Mouse (Mus musculus): Measurements from ENCODE around the gene St3gal6. TPM values are rescaled to one million over a fixed set of nuclear protein-coding genes. Genes with fewer than 3 reads are reported as not detected.
"Not testable (repeated sequence)": the region's sequence is repeated elsewhere in the genome, so short reads cannot be mapped to it uniquely, and the experiment has no call there.

St3gal6 gene
- total RNA-seq, 2 experiments from 2014 or later, result 22.4 to 25.8 TPM

GRCm38 (mm10) chr16:58479898-58480448, 44.1 kb downstream of the St3gal6 start:
- DNase-seq (ENCODE audit: low spot score in 2 of 2), result no peak

GRCm38 (mm10) chr16:58476363-58476762, 47.7 kb downstream of the St3gal6 start:
- DNase-seq (ENCODE audit: low spot score in 2 of 2), result no peak

- DNase-seq (ENCODE audit: low spot score in 2 of 2), result no peak
Measured at GRCm38 (mm10) chr16:58475544-58476154, 48.4 kb downstream of the St3gal6 start.

DNA sequence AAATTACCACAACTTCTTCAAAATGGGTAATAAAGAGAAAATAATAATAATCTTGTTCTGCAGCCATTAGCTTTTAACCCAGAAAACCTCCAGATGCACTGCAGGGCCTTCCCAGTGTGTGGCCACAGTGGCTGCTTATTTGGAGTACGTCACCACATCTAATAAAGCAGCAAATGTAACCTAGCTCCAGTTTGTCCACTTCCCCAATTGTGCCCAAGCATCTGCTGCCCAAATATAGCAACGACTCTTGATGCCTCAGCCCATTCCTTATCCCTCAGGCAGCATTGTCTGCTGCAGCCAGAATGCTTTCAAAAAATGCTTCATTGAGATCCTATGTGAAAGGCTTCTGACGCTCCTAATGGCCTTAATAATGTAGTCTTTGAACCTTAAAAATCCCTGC, 49.2 kb downstream of the St3gal6 start:
- DNase-seq (ENCODE audit: low spot score in 2 of 2), result no peak

GRCm38 (mm10) chr16:58470841-58471240, 53.2 kb downstream of the St3gal6 start:
- no peak for DNase-seq (ENCODE audit: low spot score in 2 of 2)

- DNase-seq (ENCODE audit: low spot score in 2 of 2), result no peak
Measured at GRCm38 (mm10) chr16:58470061-58470460, 54.0 kb downstream of the St3gal6 start.

DNA sequence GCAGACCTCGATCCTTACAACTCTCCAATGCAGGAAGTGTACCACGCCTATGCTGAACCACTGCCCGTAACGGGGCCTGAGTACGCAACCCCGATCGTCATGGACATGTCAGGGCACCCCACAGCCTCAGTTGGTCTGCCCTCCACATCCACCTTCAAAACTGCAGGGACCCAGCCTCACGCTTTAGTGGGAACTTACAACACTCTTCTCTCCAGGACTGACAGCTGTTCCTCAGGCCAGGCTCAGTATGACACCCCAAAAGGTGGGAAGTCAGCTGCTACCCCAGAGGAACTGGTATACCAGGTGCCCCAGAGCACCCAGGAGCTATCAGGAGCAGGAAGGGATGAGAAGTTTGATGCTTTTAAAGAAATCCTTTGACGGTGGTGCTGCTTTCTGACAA, 58.6 kb downstream of the St3gal6 start:
- DNase-seq (ENCODE audit: low spot score in 2 of 2), result no peak

DNA sequence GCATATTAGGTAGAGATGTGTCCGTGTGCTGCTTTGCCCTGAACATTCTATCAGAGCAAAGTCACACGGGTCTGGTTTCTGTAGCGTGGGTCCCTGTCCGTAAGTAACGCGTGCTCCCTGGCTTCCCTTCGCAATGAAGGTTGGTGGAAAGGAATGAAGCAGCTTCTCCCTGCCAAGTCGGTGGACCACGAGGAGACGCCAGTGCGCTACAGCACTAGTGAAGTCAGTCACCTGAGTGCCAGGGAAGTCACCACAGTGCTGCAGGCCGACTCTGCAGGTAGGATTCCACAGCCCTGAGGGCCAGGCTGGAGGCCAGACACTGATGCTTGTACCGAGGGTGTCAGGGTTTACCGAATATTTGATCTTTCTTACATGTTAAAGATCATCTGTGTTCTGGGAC, 60.0 kb downstream of the St3gal6 start:
- no peak for DNase-seq (ENCODE audit: low spot score in 2 of 2)

DNA sequence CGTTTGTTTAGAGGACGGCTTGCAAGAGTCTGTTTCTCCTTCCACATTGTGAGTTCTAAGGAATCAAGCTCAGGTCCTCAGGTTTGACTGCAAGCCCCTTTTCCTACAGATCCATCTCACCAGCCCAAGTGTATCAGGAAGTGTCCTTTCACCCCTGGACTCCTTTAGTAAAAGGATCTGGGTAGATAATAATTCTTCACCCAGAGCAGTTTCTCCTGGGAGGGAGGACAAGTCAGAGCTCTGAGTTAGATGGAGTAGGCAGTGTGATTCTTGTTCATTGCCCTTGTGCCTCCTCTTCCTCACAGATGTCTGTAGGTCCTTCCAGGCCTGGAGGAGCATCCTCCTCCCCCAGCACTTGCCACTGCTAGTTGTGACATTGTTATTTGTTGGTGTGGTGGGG, 61.5 kb downstream of the St3gal6 start:
- DNase-seq (ENCODE audit: low spot score in 2 of 2), result no peak

DNA sequence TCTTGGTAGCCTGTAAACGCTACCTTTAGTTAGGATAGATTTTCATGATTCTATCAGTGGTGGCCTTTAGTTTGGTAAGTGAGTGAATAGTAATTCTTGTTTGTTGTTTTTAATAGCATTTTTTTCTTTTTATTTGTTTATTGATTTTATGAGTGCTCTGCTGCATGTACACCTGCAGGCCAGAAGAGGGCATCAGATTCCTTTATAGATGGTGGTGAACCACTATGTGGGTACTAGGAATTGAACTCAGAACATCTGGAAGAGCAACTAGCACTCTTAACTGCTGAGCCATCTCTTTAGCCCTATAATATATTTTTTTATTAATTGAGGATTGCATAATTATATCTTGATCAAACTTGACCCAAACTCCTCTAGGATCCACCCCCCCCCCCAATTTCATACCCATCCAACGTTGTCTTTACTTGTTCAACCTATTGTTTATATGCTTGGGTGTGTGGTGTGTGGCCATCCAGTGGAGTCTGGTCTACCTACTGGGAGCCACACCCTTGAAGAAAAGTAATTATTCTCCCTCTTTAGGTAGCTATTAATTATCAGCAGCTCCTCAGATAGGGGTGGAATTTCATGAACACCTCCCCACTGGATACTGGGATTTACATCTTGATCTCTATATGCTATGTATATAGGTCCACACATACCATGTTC, 62.1 kb downstream of the St3gal6 start:
- DNase-seq (ENCODE audit: low spot score in 2 of 2), result no peak

- no peak for DNase-seq (ENCODE audit: low spot score in 2 of 2)
Measured at GRCm38 (mm10) chr16:58460386-58460785, 63.7 kb downstream of the St3gal6 start.

GRCm38 (mm10) chr16:58459966-58460365, 64.1 kb downstream of the St3gal6 start:
- not testable (repeated sequence) for DNase-seq (ENCODE audit: low spot score in 2 of 2)

- DNase-seq (ENCODE audit: low spot score in 2 of 2), result no peak
Measured at GRCm38 (mm10) chr16:58456991-58457390, 67.1 kb downstream of the St3gal6 start.

GRCm38 (mm10) chr16:58456445-58456844, 67.6 kb downstream of the St3gal6 start:
- DNase-seq (ENCODE audit: low spot score in 2 of 2), result no peak

DNA sequence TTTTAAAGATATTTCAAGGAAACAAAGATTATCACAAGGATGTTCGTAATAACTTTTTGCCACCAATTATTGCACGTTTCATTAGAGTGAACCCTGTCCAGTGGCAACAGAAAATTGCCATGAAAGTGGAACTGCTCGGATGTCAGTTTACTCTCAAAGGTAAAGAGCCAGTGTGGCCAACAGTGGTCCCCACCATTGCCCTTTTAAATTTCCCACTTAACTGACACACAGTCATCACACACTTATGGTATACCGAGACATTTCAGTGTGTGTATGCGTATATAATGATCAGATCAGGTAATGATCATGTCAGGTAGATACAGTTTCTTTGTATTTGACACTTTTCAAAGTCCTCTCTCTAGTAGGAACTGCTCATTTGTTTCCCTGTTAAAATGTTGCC, 68.9 kb downstream of the St3gal6 start:
- no peak for DNase-seq (ENCODE audit: low spot score in 2 of 2)

DNA sequence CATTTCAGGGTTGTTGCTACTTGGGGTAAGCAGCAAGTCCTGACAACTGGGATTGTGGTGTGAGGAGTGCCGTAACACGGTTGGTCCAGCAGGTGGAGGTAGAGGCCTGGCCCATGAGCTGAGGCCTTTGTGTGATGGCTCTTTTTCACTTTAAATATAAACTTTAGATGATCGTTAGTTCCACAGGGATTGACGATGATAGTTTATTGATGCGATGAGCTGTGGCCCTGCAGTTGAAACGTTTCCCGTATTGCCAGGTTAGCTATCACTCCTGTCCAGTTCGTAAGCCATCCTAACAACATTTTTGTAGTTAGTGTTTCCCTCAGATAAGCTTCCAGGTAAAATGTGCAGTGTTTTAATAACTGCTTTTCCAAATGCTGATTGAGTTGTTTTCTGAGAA, 69.4 kb downstream of the St3gal6 start:
- peak; percentile 35 to 55 for DNase-seq (ENCODE audit: low spot score in 2 of 2)

DNA sequence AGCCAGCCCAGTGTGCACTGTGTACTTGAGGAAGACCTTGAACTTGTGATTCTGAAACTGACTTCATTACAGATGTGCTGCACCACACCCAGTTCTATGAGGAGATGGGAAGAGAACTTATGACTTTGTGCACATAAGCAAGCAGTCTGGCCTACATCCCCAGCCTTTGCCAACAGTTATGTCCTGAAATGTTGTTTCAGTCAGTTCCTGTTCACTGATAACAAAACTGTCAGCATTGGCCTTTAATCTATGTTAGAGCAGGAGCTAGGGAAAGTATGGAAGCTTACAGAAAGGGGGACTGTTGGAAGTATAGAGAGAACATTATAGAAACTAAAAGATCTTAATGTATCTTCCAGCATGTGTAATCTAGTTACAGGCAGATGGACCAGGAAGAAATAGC, 70.2 kb downstream of the St3gal6 start:
- no peak for DNase-seq (ENCODE audit: low spot score in 2 of 2)

GRCm38 (mm10) chr16:58453138-58453537, 70.9 kb downstream of the St3gal6 start:
- no peak for DNase-seq (ENCODE audit: low spot score in 2 of 2)

DNA sequence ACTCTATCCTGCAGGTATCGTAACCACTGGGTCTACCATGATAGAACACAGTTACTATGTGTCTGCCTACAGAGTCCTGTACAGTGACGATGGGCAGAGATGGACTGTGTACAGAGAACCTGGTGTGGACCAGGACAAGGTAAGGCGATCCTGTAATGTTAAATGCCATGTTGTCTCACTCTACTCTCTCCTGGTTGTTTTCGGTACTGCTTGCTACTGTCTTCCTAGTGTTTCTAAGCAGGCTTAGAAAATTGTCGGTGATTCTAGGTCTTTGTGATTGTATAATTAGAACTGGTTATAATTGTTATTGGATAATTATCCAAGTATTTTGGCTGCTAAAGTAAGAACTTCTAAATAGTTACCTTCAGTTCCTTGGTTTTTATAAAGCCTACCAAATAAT, 72.4 kb downstream of the St3gal6 start:
- no peak for DNase-seq (ENCODE audit: low spot score in 2 of 2)

- DNase-seq (ENCODE audit: low spot score in 2 of 2), result no peak
Measured at GRCm38 (mm10) chr16:58450648-58451047, 73.4 kb downstream of the St3gal6 start.

- no peak for DNase-seq (ENCODE audit: low spot score in 2 of 2)
Measured at GRCm38 (mm10) chr16:58449073-58449472, 75.0 kb downstream of the St3gal6 start.

- no peak for DNase-seq (ENCODE audit: low spot score in 2 of 2)
Measured at GRCm38 (mm10) chr16:58446281-58447259, 77.5 kb downstream of the St3gal6 start.
